Mouse (Mus musculus): Measurements from ENCODE around the gene Nlgn1. TPM values are rescaled to one million over a fixed set of nuclear protein-coding genes. Genes with fewer than 3 reads are reported as not detected.

The Nlgn1 gene
- polyA plus RNA-seq, 1 experiment from 2014 or later = 13.4 TPM

- Histone ChIP-seq H3K9ac (no peak overlapping the region), H3K9me3 (replicated peaks) (no peaks in the 10 kb centered on the region), H3K4me3 (no peak overlapping the region), H3K27me3 (no peaks in the 10 kb centered on the region), H3K4me1 (no peaks in the 10 kb centered on the region), H3K27ac (no peak overlapping the region), H3K4me2 (no peak overlapping the region), H3K36me3 (ENCODE audit: poor library complexity, severe bottlenecking) (no peaks in the 10 kb centered on the region)
- WGBS = 85% methylated on average over 2 of the region's 2 CpGs
- ATAC-seq = no peak
These were observed 869.2 kb downstream of the Nlgn1 start for GRCm38 (mm10) chr3:25463051-25463450.

- 32% methylated on average over 8 of the region's 8 CpGs for WGBS
- Histone ChIP-seq H3K9ac (no peak overlapping the region), H3K36me3 (ENCODE audit: poor library complexity, severe bottlenecking) (no peaks in the 10 kb centered on the region), H3K4me2 (no peak overlapping the region), H3K4me3 (no peak overlapping the region), H3K27me3 (no peaks in the 10 kb centered on the region), H3K4me1 (peaks cover 3% of the 10 kb centered on the region; the same call in 1 of the 2 replicates), H3K9me3 (replicated peaks) (no peaks in the 10 kb centered on the region), H3K27ac (no peak overlapping the region)
- ATAC-seq = peak; percentile 55
These were observed 875.9 kb downstream of the Nlgn1 start for GRCm38 (mm10) chr3:25456250-25456860.

- no peak for ATAC-seq
- 12% methylated on average over 1 of the region's 1 CpGs for WGBS
- Histone ChIP-seq H3K36me3 (ENCODE audit: poor library complexity, severe bottlenecking) (no peaks in the 10 kb centered on the region), H3K27me3 (no peaks in the 10 kb centered on the region), H3K9me3 (replicated peaks) (no peaks in the 10 kb centered on the region), H3K4me3 (no peak overlapping the region), H3K4me1 (peaks cover 3% of the 10 kb centered on the region; the same call in 1 of the 2 replicates), H3K9ac (no peak overlapping the region), H3K27ac (no peak overlapping the region), H3K4me2 (no peak overlapping the region)
These were observed 879.9 kb downstream of the Nlgn1 start for GRCm38 (mm10) chr3:25452314-25452713.

- no peaks in the 10 kb centered on the region for H3K9me3 ChIP-seq (replicated peaks)
- H3K9ac ChIP-seq = no peak overlapping the region
- H3K36me3 ChIP-seq (ENCODE audit: poor library complexity, severe bottlenecking) = no peaks in the 10 kb centered on the region
- no peak for ATAC-seq
- WGBS = 62% methylated on average over 6 of the region's 6 CpGs
- H3K4me1 ChIP-seq = no peaks in the 10 kb centered on the region
- no peak overlapping the region for H3K4me3 ChIP-seq
- H3K4me2 ChIP-seq = no peak overlapping the region
- no peaks in the 10 kb centered on the region for H3K27me3 ChIP-seq
- no peak overlapping the region for H3K27ac ChIP-seq
These were observed 881.8 kb downstream of the Nlgn1 start for GRCm38 (mm10) chr3:25450471-25450870.

GRCm38 (mm10) chr3:25449356-25449755 is 882.9 kb downstream of the Nlgn1 start:
- no peak overlapping the region for H3K27ac ChIP-seq
- no peak overlapping the region for H3K4me3 ChIP-seq
- no peak overlapping the region for H3K4me2 ChIP-seq
- no peak overlapping the region for H3K9ac ChIP-seq
- 84% methylated on average over 4 of the region's 4 CpGs for WGBS
- H3K4me1 ChIP-seq = no peaks in the 10 kb centered on the region
- no peaks in the 10 kb centered on the region for H3K9me3 ChIP-seq (replicated peaks)
- no peak for ATAC-seq
- H3K36me3 ChIP-seq (ENCODE audit: poor library complexity, severe bottlenecking) = no peaks in the 10 kb centered on the region
- no peaks in the 10 kb centered on the region for H3K27me3 ChIP-seq

- H3K9me3 ChIP-seq (replicated peaks) = no peaks in the 10 kb centered on the region
- H3K4me2 ChIP-seq = no peak overlapping the region
- no peaks in the 10 kb centered on the region for H3K4me1 ChIP-seq
- no peaks in the 10 kb centered on the region for H3K36me3 ChIP-seq (ENCODE audit: poor library complexity, severe bottlenecking)
- ATAC-seq = no peak
- no peak overlapping the region for H3K27ac ChIP-seq
- no peak overlapping the region for H3K9ac ChIP-seq
- 67% methylated on average over 1 of the region's 1 CpGs for WGBS
- no peak overlapping the region for H3K4me3 ChIP-seq
- no peaks in the 10 kb centered on the region for H3K27me3 ChIP-seq
These were observed 885.1 kb downstream of the Nlgn1 start for GRCm38 (mm10) chr3:25447181-25447580.

- 89% methylated on average over 3 of the region's 3 CpGs for WGBS
- Histone ChIP-seq H3K9me3 (replicated peaks) (no peaks in the 10 kb centered on the region), H3K4me2 (no peak overlapping the region), H3K27ac (no peak overlapping the region), H3K4me1 (no peaks in the 10 kb centered on the region), H3K4me3 (no peak overlapping the region), H3K36me3 (ENCODE audit: poor library complexity, severe bottlenecking) (no peaks in the 10 kb centered on the region), H3K27me3 (no peaks in the 10 kb centered on the region), H3K9ac (no peak overlapping the region)
- no peak for ATAC-seq
These were observed 888.6 kb downstream of the Nlgn1 start for GRCm38 (mm10) chr3:25443657-25444056.

- Histone ChIP-seq H3K9ac (no peak overlapping the region), H3K4me2 (no peak overlapping the region), H3K4me3 (no peak overlapping the region), H3K36me3 (ENCODE audit: poor library complexity, severe bottlenecking) (no peaks in the 10 kb centered on the region), H3K9me3 (replicated peaks) (no peaks in the 10 kb centered on the region), H3K27me3 (no peaks in the 10 kb centered on the region), H3K4me1 (no peaks in the 10 kb centered on the region), H3K27ac (no peak overlapping the region)
- no peak for ATAC-seq
- 95% methylated on average over 1 of the region's 1 CpGs for WGBS
These were observed 889.6 kb downstream of the Nlgn1 start for GRCm38 (mm10) chr3:25442617-25443016.

GRCm38 (mm10) chr3:25426931-25427330 is 905.3 kb downstream of the Nlgn1 start:
- no peak for ATAC-seq
- H3K27ac ChIP-seq = no peak overlapping the region
- H3K9ac ChIP-seq = no peak overlapping the region
- no peaks in the 10 kb centered on the region for H3K9me3 ChIP-seq (replicated peaks)
- H3K27me3 ChIP-seq = no peaks in the 10 kb centered on the region
- H3K36me3 ChIP-seq (ENCODE audit: poor library complexity, severe bottlenecking) = no peaks in the 10 kb centered on the region
- H3K4me2 ChIP-seq = no peak overlapping the region
- H3K4me3 ChIP-seq = no peak overlapping the region
- H3K4me1 ChIP-seq = no peaks in the 10 kb centered on the region

GRCm38 (mm10) chr3:25412003-25412402 is 920.3 kb downstream of the Nlgn1 start:
- ATAC-seq = no peak
- no peaks in the 10 kb centered on the region for H3K36me3 ChIP-seq (ENCODE audit: poor library complexity, severe bottlenecking)
- H3K4me2 ChIP-seq = no peak overlapping the region
- no peak overlapping the region for H3K9ac ChIP-seq
- H3K4me1 ChIP-seq = no peaks in the 10 kb centered on the region
- WGBS = 91% methylated on average over 4 of the region's 4 CpGs
- H3K4me3 ChIP-seq = no peak overlapping the region
- H3K27me3 ChIP-seq = no peaks in the 10 kb centered on the region
- H3K27ac ChIP-seq = no peak overlapping the region
- no peaks in the 10 kb centered on the region for H3K9me3 ChIP-seq (replicated peaks)
